Mouse (Mus musculus) thymus, adult 2 months (tissue): ENCODE data around the gene Tsku.

Experiments used
- CTCF ChIP-seq: fragments of 200-500 bp; IDR thresholded peaks from 2 replicates; pipeline ENCODE4 v1.5.1; 2012; ENCODE audit warnings: mild to moderate bottlenecking, control low read depth, low read length, moderate library complexity, borderline replicate concordance; ENCODE audit not compliant: control insufficient read depth, poor library complexity, insufficient read depth; ENCODE audit errors: extremely low read depth
- POLR2A ChIP-seq: fragments of 200-500 bp; IDR thresholded peaks from 2 replicates; pipeline ENCODE4 v1.6.1; 2012; ENCODE audit warnings: mild to moderate bottlenecking, low read length, control low read depth, moderate library complexity; ENCODE audit not compliant: control insufficient read depth, poor library complexity, insufficient read depth; ENCODE audit errors: extremely low read depth

- no peak for TF ChIP-seq CTCF
- no peak for TF ChIP-seq POLR2A
Measured at GRCm38 (mm10) chr7:98360621-98360990, 522 bp downstream of the Tsku start.
